Mouse (Mus musculus): ENCODE measurements around the gene Ccna1.
A peak's percentile ranks its signal among the peaks of the same experiment; 100 is the strongest.

The Ccna1 gene

DNA sequence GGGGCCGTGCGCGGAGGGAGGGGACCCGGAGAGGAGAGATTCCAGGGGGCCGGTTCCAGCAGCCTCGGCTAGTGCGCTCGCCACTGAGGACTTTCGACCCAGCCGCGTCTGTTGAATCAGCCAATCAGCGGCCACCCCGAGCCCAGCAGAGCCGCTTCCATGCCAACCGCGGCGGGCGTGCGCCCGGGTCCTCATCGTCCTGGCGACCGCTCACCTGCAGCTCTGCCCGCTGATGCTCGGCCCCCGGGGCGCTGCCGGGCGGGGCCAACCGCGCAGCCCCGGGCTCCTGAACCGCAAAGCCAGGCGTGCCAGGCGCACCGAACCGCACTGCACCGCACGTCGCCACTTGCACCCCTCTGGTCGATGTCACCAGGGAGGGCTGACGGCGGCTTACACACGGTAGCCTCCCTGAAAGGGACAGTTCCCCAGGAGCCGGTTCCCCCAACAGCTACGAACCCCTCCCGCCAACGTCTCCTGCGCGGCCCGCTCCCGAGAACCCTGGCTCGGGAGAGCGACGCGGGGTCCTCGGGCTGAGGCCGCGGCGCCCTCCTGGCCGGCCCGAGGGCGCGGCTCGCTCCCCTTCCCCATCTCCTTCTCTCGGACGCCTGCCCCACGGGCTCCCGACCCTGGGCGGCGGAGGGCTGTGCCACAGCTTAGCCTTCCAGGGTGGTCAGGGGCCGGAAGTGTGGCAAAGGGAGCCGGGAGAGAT is at the start of gene Ccna1:
TSS of gene Ccna1 (minus strand) at position 464 of the 709 bp plus-strand sequence.
- DNase-seq = peak; percentile 41 to 50

DNA sequence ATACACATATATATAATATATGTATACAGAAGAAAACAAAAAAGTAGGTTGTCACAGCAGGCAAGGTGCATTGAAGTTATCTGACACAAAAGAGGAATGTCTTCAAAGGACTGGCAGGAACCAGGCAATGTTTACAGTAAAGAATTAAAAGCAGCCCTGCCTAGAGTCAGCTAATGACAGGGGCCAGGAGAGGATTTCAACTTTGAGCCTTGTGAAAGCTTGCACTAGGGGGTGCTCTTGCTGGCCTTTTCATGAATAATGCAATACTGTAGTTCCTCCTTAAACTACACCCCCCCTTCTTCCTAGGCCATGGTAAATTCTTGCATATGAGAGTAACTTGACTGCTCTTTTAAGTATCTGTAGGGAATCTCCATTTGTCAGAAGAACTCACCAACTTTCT is 45.8 kb upstream of the Ccna1 start:
- DNase-seq = no peak

DNA sequence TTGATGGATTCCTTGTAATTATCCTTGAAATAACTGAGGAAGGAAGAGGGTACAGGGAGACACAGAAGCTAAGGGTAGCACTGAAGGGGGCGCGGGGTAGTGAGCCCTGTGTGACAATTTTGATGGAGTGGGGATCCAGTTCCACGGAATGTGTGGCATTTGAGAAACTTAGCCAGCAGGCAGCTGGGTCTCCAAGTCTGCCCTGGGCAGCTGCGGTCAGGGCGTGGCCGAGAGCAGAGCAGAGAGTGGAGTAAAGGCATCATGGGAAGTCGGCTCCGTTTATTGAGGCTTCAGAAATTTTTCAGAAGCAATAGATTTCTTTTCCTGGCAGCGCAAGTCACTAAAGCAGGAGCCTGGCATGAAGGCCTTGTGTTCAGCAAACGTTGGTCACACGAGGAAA is 43.7 kb upstream of the Ccna1 start:
- DNase-seq = no peak

DNA sequence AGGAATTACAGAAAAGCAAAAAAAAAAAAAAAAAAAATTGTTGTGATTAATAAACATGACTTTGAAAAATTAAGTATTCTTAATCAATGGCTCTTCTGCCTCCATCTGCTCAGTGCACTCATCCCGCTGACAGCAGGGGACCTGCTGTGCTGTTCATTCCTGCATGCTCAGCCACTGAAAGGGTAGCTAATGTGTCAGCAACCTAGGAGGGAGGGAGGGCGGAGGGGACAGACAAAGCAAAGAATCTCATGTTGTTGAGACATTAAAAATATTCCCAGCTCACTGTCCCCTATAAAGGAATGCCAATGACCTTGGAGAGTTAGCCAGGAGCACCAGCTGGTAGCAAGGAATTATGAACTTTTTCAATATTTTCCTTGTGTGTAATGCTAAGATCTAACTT is 42.7 kb upstream of the Ccna1 start:
- DNase-seq = no peak

DNA sequence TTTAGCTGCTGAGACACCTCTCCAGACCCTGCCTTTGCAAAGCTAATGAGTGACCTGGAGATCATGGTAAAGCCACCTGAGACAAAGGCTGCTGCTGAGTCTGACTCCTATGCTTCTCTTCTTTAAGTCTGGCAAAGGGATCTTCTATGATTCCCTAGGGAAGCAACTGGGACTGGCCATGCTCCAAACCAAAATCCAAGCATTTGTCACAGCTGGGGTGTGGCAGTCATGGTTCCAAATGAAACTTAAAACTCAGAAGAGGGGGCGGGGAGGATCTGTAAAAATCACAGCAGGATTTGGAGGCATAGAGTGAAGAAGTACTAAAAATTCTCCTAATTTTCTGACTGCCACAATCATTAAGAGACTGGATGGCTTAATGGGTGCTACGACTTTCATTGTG is 41.9 kb upstream of the Ccna1 start:
- DNase-seq = no peak

DNA sequence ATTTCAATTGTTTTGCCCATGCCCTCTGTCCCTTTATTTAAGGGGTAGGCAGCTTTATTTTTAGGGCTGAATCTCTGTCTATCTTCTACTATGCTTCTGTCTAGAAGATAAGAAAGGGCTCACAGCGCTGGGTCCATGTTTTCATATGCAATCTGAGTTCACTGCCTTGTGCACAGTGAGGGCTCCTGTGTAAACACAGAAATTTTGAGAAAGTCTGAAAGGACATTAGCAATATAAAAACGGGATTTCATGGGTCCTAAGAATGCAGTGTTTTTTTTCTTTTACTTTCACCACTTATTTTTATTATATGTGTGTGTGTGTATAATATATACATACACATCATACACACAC is 41.3 kb upstream of the Ccna1 start:
- DNase-seq = no peak

DNA sequence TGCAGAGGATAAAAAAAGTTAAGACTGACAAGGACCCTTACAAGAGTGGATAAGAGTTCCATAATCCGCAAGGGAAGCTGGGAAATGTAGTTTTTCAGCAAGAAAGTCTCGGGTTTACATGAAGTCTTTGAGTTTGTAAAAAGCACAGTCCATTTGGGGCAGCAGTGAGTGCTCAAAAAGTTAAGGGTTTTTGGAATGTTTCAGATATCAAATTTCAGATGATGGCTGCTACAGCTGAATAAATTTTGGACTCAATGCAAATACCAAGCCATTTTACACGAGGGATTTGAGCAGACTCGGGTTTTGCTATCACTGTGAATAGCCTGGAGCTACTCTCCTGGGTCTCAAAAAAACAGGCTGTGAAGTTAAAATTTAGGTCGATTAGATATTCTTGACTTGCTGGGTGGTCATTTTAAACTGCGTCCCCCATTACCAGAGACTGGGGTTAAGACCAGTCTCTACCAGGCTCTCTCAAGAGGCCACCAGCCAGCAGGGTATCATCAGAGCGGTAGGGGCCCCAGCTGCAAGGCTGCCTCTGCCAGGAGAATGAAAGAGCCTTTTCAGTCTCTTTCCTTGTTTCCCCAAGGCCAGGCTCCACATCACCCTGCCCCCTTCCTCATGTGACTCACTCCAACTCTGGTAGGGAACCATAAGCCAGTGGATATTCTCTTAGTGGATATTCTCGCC is 40.8 kb upstream of the Ccna1 start:
- no peak for DNase-seq

DNA sequence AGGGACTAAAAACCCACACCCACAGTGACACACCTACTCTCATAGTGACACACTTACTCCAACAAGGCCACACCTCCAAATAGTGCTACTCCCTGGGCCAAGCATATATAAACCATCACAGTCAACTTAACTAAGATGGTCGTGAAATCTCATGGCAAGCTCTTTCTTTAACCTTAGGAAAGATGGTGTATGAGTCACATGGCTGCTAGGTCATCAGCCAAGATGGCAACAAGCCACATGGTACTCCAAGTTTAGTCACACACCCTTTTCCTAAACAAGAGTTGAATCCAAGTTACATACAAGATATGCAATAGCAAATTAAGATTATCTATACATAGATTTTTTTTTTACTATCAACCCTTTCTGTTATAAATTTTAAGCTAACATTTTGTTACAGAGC is 37.9 kb upstream of the Ccna1 start:
- DNase-seq = no peak

DNA sequence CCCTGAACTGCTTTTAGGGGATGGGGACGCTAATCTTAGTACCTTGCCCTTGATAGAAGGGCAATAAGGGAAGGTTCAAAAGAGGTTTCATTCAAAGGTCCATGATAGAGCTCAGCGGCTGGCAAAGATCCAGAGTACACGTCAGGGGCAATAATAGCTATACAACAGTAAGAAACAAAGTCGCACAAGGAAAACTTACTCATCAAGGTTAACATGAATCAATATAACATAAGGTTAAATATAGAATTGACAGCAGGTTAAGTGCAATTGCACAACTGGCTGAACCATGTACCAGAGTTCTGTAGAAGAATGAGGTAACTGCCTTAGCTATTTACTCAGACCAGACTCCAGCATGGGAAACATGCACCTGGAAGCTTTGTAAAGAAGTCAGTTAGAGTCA is 34.0 kb upstream of the Ccna1 start:
- DNase-seq = no peak

DNA sequence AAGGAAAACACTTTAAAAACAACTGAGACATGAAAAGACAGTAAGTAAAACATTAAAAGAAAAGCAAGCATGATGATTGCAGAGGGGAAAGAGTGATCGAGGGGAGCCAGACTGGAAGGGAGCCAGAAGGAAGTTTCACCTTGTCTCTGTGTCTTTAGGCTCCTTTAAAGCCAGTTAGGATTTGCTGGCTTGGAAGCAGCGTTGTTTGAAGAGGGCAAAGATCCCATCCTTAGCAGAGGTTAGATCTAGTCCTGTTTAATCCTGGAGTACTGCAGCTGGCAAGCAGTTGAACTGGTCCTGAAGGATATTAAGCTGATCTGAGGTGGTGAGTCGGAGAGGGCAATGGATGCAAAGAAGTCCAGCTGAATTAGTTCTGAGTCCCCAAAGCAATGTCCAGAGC is 33.5 kb upstream of the Ccna1 start:
- peak; percentile 27 to 68 for DNase-seq

DNA sequence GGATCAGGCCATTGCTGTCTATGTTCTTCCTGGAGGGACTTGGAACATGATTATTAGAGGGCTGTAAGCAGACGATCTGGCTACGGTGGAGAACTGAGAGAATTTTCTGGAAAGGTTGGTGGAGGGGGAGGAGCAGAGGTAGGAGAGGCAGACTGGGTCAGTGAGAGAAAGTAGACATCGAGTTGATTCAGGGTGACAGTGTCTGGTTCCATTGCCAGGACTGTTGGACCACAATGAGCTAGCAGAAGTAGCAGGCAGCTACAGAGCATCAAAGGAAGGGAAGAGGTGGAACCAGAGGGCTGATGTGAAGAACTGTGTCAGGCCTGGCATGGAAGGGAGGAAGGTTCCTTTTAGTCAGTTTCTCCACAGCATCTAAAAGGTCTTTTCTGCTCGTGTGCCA is 33.1 kb upstream of the Ccna1 start:
- DNase-seq = no peak

DNA sequence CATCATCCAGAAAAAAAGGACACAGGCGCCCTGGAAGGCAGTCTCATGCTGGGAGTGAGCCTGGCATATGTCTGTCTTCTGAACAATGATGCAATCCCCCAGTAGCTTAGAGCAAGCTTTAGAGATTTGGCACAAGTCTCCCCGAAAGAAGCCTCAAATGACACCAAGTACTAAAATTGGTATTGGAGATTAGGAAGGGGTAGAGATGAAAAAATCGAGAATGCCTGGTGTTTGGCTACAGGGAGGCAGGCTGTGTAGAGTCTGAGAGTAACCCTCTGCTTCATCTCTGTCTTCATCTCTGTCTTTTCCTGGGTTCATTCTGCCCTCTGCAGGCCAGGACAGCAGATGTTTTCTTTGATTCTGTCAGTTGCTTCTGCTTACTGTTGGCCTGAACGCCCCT is 32.1 kb upstream of the Ccna1 start:
- no peak for DNase-seq

DNA sequence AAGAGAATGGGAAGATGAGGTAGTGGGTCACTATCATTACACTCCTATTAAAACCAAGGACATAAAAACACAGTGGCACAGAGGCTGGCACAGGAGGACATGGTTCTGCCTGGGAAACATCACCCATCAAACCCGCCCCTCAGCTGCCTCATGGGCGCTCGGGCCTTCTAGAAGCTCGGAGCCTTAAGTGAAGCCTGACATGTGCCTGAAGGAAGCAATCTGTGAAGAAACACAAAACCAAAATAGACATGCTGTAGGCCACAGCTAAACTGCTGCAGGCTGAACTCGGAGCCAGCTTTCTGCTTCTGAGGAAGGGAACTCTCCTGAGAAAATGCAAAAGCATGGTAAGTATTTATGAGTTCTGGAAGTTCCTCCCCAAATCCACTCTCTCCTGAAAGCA is 31.6 kb upstream of the Ccna1 start:
- DNase-seq = no peak

DNA sequence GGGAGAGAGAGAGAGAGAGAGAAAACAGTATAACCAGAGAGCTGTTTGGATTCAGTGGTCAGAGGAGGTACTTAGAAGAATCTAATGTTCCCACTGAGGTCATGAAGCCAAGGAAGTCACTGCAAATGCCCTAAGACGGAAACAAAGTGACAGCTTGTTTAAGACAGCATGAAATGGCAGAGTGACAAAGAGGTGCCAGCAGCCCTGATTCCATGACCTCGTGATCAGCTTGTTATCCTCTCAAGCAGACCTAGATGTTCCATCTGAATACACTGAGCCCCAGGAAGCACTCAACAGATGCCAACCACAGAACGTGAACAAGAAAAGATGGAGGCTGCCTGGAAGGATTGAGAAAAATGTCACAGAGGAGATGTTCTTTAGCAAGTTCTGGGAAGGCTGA is 30.4 kb upstream of the Ccna1 start:
- no peak for DNase-seq

DNA sequence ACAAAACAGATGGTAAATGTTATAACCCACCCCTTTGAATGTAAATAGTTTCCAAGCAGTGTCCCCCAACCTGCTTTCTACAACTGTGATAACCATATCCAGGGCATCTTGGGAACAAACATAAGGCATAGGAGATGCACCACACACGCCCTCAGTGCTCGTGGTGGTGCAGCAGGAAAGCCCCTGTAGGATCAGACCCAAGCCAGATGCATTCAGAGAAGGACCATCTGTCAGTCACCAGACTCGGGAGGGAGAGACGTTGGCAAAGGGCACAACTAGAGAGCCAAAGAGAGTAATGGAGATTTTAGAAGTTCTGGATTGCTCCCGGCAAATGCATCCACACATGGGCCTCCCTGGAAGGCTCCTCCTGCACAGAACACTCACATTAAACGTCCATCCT is 29.5 kb upstream of the Ccna1 start:
- DNase-seq = no peak

DNA sequence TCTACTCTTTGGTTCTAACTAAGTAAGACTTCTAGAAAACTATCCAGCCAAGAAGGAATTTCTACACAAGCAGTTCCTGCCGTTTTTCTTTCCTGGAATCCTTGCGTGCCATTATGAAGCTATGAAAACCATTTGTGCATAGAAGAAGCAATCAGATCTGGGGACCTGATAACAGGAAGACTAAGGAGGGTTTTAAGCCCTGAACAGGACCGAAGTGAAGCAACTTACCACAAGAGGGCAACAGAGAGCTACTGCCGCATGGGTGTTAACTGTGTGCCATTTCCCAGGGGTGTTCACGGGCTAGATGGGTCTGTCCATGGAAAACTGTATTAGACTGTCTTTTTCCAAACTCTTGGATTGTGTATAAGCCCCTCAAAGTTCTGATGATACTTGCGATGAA is 24.8 kb upstream of the Ccna1 start:
- peak; percentile 62 to 76 for DNase-seq

DNA sequence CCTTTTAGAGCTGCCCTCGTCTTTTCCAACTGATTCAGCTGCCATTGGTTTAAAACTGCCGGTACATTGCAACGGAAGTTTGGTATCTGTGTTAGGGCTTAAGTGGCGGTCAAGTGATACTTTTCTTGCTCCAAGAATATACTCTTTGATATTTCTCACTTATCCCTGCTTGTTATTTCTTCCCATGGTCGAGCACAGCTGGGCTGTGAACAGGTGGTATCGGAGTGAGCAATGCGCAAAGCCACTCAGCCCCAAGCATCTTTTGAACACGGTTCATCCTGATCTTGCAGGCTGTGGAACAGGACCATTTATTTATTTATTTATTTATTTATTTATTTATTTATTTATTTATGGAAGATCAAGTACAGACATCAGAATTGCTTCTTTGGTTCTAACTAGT is 24.3 kb upstream of the Ccna1 start:
- DNase-seq = no peak

DNA sequence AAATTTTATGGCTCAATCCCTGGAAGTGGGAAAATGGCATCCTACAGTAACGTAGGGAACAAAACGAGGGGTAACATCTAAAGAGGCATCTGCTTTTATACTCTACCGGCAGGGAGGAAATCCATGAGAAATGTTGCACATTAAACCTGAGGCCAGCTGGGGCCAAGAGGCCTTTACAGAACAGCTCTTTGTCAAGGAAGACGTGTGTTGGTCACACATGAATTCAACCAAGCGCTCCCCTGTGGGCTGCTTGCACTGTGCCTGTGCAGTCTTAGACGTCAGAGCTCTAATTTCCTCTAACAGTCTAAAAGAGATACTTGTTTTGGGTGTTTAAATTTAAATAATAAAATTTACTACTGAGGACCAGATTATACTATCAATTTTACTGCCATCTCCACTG is 22.9 kb upstream of the Ccna1 start:
- DNase-seq = no peak

DNA sequence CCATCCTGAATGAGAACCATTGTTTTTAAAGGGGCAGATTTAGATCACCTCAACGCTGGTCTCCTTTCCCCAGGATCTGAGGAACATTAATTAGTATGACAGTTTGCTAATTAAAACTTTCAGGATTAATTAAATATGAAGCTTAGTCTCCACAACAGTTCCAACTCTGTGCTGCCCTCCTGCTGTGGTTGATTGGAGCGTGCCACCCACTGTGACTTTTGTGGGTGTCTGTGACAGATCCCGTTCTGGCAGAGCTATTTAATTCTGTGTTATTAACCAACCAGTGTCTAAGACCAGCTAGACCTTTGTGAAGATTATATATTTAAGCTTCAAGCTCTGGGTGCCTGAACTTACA is 20.0 kb upstream of the Ccna1 start:
- no peak for DNase-seq

DNA sequence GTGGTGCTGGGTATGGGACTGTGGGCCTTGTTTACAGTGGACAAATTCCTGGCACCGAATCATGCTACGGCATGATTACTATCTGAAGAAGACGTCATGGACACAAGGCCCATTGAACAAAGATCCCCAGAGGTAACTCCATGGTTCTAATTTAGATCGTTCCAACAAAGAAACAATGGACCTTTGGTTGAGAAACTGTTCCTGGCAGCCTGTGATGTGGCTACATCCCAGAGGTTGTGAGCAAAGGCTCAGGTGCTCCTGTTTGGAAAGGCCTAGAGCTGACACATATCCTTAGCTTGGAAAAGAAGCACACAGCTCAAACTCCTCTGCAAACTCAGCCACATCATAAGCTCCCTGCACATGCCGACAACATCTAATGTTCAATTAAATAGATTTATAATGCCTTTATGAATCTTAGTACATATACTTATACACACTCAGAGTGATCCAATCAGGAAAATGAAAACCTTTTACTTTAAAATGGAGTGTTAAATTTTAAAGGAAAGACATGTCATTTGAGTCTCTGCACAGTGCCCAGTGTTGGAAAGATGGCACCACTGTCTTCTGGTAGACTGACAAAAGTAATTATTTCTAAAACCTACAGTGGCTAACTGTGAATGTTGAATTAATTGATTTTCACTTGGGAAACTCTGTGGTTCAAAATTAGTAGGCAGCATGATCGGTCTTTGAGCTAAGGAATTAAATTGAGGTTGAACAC is 19.4 kb upstream of the Ccna1 start:
- no peak for DNase-seq

DNA sequence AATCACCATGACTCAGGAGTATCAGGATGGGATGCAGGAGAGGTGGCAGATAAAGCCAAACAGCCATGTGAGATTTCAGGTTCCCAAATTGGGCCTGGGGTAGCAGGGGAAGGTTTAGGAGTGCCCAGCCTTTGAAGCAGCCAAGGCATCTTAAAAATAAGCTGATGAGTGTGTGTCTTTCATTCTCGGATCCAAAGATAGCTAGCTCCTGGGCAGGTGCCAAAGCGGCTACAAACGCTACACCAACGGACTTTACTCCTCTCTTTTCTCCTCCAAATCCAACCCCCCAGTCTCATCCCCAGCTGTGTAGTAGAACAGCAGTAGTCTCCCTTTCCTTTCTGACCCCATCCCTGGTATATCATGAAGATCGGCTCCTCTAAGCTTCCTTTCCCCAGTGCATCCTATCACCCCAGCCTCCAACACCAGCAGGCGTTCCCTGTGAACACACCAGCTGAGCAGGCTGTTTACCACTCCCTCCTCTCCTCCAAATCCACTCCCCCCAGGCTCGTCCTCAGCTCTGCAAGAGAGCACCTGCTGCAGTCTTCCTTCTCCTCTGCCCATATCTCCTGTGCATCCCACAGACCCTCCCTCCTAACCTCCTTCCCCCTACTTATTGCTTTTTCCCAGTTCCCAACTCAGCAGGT is 12.6 kb upstream of the Ccna1 start:
- no peak for DNase-seq

DNA sequence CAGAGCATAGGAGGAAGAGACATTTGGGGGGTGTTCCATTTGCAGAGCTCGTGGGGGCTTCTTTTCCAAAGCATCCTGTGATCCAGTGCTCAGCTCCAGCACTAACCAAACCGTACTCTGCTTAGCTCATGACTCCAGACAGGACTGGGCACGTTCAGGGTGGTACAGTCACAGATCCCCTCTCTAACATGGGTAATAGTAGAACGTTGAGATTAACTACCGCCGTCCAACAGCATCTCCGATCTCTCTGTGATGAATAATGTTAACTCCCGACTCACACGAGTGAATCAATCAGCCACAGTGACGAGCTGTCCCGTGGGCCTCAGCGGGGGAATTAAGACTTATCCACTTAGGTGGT is 11.3 kb upstream of the Ccna1 start:
- DNase-seq = no peak

DNA sequence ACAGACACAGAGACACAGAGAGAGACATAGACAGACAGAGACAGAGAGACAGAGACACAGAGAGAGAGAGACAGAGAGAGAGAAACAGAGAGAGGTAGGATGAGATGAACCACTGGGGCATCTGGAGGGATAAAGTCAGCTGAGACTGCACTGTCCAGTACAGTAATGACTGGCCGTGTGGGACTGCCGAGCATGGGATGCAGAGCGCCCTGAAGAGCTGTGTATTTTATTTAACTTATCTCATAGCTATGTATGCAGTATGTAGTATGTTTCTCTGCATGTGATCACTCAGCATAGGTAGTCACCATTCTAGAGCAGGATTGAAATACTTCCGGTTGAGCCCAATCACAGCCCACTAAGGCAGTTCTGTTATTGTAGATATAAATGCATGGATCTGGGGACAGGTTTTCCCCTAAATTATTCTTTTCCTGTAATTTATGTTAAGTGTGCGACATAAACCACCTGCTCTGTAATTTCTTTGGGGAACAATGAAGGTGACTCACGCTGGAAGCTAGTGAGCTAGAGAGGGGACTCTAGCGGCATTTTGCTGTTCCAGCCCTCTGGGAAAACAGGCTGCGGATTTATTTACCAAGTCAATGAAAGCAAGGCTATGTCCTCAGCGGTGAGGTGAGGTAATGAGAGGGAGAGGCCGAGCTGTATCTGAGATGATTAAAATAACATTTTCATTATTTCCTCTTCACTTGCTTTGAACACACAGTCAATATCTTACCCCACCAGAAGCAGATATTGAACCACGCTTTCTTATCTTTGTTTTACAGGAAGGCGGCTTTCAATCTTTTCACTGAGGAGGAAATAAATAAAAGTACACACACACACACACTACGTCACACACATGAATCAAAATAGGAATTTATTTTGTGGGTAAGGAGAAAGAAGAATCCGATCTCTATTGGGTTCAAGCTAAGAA is 10.7 kb upstream of the Ccna1 start:
- no peak for DNase-seq

Data from kidney, adult 8-10 months (tissue).